Mouse (Mus musculus): ENCODE measurements around the gene 2200002D01Rik.

2200002D01Rik gene

GRCm38 (mm10) chr7:29279261-29279660, 31.0 kb upstream of the 2200002D01Rik start:
- DNase-seq (ENCODE audit: low spot score in 2 of 2): no peak

- no peak for DNase-seq (ENCODE audit: low spot score in 2 of 2)
Measured at GRCm38 (mm10) chr7:29277510-29277909, 29.2 kb upstream of the 2200002D01Rik start.

- DNase-seq (ENCODE audit: low spot score in 2 of 2): no peak
Measured at GRCm38 (mm10) chr7:29276715-29277114, 28.4 kb upstream of the 2200002D01Rik start.

- peak in 1 of 2 experiments; percentile 63 for DNase-seq (ENCODE audit: low spot score in 2 of 2)
Measured at GRCm38 (mm10) chr7:29271687-29272465, 23.6 kb upstream of the 2200002D01Rik start.

- DNase-seq (ENCODE audit: low spot score in 2 of 2): no peak
Measured at GRCm38 (mm10) chr7:29270445-29270844, 22.2 kb upstream of the 2200002D01Rik start.

- no peak for DNase-seq (ENCODE audit: low spot score in 2 of 2)
Measured at GRCm38 (mm10) chr7:29266931-29267330, 18.7 kb upstream of the 2200002D01Rik start.

GRCm38 (mm10) chr7:29265636-29266035, 17.4 kb upstream of the 2200002D01Rik start:
- DNase-seq (ENCODE audit: low spot score in 2 of 2): no peak

- no peak for DNase-seq (ENCODE audit: low spot score in 2 of 2)
Measured at GRCm38 (mm10) chr7:29263831-29264230, 15.6 kb upstream of the 2200002D01Rik start.

- DNase-seq (ENCODE audit: low spot score in 2 of 2): no peak
Measured at GRCm38 (mm10) chr7:29262151-29262550, 13.9 kb upstream of the 2200002D01Rik start.

GRCm38 (mm10) chr7:29259781-29260730, 11.8 kb upstream of the 2200002D01Rik start:
- DNase-seq (ENCODE audit: low spot score in 2 of 2): no peak

GRCm38 (mm10) chr7:29257368-29257767, 9.1 kb upstream of the 2200002D01Rik start:
- DNase-seq (ENCODE audit: low spot score in 2 of 2): no peak

GRCm38 (mm10) chr7:29255875-29256274, 7.6 kb upstream of the 2200002D01Rik start:
- DNase-seq (ENCODE audit: low spot score in 2 of 2): no peak

GRCm38 (mm10) chr7:29253842-29254241, 5.6 kb upstream of the 2200002D01Rik start:
- no peak for DNase-seq (ENCODE audit: low spot score in 2 of 2)

- DNase-seq (ENCODE audit: low spot score in 2 of 2): no peak
Measured at GRCm38 (mm10) chr7:29251166-29251565, 2.9 kb upstream of the 2200002D01Rik start.

GRCm38 (mm10) chr7:29247706-29248105, 560 bp downstream of the 2200002D01Rik start:
- DNase-seq (ENCODE audit: low spot score in 2 of 2): no peak

- peak in 1 of 2 experiments; percentile 79 for DNase-seq (ENCODE audit: low spot score in 2 of 2)
Measured at GRCm38 (mm10) chr7:29247314-29247700, 959 bp downstream of the 2200002D01Rik start.

- DNase-seq (ENCODE audit: low spot score in 2 of 2): no peak
Measured at GRCm38 (mm10) chr7:29246619-29247313, 1.5 kb downstream of the 2200002D01Rik start.

- DNase-seq (ENCODE audit: low spot score in 2 of 2): no peak
Measured at GRCm38 (mm10) chr7:29246015-29246414, 2.3 kb downstream of the 2200002D01Rik start.

- no peak for DNase-seq (ENCODE audit: low spot score in 2 of 2)
Measured at GRCm38 (mm10) chr7:29244732-29245416, 3.4 kb downstream of the 2200002D01Rik start.

- DNase-seq (ENCODE audit: low spot score in 2 of 2): peak; percentile 97 to 99
Measured at GRCm38 (mm10) chr7:29238019-29238967, 10.0 kb downstream of the 2200002D01Rik start, which contains the start of gene Yif1b. Yif1b (plus strand) TSS chr7:29238329.
